Mouse (Mus musculus) thymus, adult 18-20 months (tissue): ENCODE results near the gene Mfap1b.

ENCODE experiments used
- DNase-seq, 2 experiments: peaks; one replicate each; pipeline ENCODE4 v3.0.0; 2022; ENCODE audit warnings: mixed read lengths in 2 of 2

Mfap1b gene

DNA sequence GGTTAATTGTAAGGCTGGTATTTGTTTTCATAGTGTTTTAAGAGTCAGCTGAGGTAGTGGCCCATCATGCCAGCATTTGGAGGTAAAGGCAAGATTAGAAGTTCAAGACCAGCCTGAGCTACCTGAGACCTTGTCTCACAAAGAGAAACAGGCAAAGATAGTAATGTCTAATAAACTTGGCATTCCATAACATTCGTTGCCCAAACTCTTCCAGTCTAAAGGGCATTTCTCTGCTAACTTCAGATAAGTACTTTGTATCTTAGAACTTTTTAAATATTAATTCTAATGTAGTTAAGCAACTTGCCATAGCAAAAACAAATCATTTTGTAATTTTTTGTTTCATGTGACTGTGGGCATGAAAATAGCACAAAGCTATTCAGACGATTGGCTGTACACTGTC lies 50.7 kb downstream of the Mfap1b start:
- no peak for DNase-seq

- no peak for DNase-seq
These were observed 55.4 kb downstream of the Mfap1b start for GRCm38 (mm10) chr2:121418476-121418875.

DNA sequence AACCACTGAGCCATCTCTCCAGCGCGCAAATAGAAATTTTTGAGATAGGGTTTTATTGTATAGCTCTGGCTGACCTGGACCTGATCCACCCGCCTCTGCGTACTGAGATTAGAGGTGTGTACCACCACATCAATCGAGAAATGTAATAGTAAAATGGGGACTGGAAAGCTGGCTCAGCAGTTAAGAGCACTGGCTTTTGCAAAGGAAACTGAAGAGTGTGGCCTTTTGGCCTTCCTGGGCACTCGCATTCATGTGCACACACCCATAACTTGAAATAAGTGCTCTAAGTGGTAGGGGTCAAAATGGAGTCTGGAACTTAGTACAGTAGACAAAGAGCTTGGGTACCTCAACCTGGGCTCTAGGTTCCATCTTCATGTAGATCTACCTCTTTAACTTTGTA lies 57.5 kb downstream of the Mfap1b start:
- no peak for DNase-seq

DNA sequence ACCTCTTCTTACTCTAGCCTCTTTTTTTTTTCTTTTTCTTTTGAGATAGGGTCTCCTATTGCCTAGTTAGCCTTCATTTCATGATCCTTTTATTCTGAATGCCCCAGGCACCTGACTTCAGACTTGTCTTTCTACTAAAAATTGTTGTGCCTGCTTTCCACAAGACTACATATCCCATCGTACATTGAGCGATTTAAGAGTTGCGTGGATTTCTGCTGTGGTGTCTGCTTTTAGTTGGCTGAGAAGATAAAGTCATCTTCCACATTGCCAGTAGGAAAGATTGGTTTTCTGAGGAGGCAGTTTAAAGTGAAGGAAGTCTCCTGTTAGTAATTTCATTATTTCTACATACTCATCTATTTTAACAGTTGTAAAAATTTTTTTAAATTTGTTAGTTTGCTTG lies 58.3 kb downstream of the Mfap1b start:
- DNase-seq, result no peak

GRCm38 (mm10) chr2:121415103-121415502 lies 58.8 kb downstream of the Mfap1b start:
- DNase-seq, result no peak

- DNase-seq, result peak; percentile 40 to 51
These were observed 59.7 kb downstream of the Mfap1b start for GRCm38 (mm10) chr2:121414139-121414685.

- DNase-seq, result peak; percentile 95
These were observed 60.4 kb downstream of the Mfap1b start, which contains the start of the genes Pdia3 and Catsper2 for GRCm38 (mm10) chr2:121413387-121414042. Gene Pdia3, plus strand, starts transcription at chr2:121413775. Gene Catsper2, minus strand, starts transcription at chr2:121413792.

DNA sequence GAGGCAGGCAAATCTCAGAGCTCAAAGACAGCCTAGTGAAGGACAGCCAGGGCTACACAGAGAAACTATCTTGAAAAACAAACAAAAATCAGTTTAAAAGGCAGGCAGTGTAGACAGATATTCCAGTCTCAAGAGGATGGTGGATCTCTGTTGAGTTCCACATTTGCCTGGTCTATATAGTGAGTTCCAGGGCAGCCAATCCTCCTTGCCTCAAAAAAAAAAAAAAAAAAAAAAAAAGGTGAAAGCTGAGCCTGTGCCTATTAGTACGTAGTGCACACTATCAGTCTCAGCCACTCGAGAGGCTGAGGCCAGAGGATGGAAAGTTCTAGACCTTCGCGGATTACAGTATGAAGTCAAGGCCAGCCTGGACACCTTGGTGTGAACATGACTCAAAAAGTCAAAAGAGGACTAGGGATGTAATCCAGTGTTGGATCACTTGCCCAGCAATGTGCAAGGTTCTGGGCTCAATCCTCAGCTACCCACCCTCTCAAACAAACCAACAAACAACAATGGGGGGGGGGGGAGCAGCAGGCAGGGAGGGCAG lies 61.0 kb downstream of the Mfap1b start:
- peak in 1 of 2 experiments; percentile 1 for DNase-seq
